Mouse (Mus musculus): ENCODE data around the gene Asap2. TPM values are rescaled to one million over a fixed set of nuclear protein-coding genes. Genes with fewer than 3 reads are reported as not detected.

The Asap2 gene
- polyA plus RNA-seq, 1 experiment from 2014 or later: 14.9 TPM

GRCm38 (mm10) chr12:21195497-21195896 lies 205.2 kb downstream of the Asap2 start:
- ATAC-seq (replicated peaks; ENCODE audit: insufficient number of reproducible peaks, low FRiP score, low TSS enrichment, low read depth) (no peak), DNase-seq (ENCODE audit: low spot score) (no peak)
- 98% methylated on average over 2 of the region's 3 CpGs for WGBS
- Histone ChIP-seq H3K4me2 (ENCODE audit: low read depth, low read length) (no peak overlapping the region), H3K9me3 (replicated peaks; ENCODE audit: control insufficient read depth, low read length) (no peaks in the 10 kb centered on the region), H3K27me3 (ENCODE audit: control insufficient read depth, insufficient read depth, low read length) (no peaks in the 10 kb centered on the region), H3K27ac (replicated peaks; ENCODE audit: low read depth, low read length) (no peak overlapping the region), H3K4me1 (ENCODE audit: control insufficient read depth, insufficient read depth, low read length) (no peaks in the 10 kb centered on the region), H3K4me3 (ENCODE audit: low read depth, low read length) (no peak overlapping the region), H3K36me3 (replicated peaks; ENCODE audit: control insufficient read depth, insufficient read depth, low read depth, low read length) (no peaks in the 10 kb centered on the region), H3K9ac (replicated peaks; ENCODE audit: low read length) (no peak overlapping the region)

DNA sequence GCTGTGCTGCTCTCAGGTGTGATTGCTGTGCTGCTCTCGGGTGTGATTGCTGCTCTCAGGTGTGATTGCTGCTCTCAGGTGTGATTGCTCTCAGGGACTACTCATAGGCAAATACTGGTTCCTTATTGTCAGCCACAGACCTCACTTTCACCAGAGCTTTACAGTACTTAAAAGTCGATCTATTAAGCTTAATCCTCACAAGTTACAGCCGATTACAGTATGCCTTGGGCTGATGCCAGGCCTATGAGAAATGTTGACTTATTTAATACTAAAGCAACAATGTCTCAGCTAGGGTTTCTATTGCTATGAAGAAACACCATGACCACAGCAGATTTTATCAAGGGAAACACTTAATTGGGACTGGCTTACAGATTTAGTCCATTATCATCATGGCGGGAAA lies 206.2 kb downstream of the Asap2 start:
- ATAC-seq (replicated peaks; ENCODE audit: insufficient number of reproducible peaks, low FRiP score, low TSS enrichment, low read depth) (no peak), DNase-seq (ENCODE audit: low spot score) (no peak)
- H3K27me3 ChIP-seq (ENCODE audit: control insufficient read depth, insufficient read depth, low read length): no peaks in the 10 kb centered on the region
- no peak overlapping the region for H3K4me2 ChIP-seq (ENCODE audit: low read depth, low read length)
- H3K4me1 ChIP-seq (ENCODE audit: control insufficient read depth, insufficient read depth, low read length): no peaks in the 10 kb centered on the region
- no peaks in the 10 kb centered on the region for H3K36me3 ChIP-seq (replicated peaks; ENCODE audit: control insufficient read depth, insufficient read depth, low read depth, low read length)
- WGBS: 92% methylated on average over 4 of the region's 4 CpGs
- no peak overlapping the region for H3K27ac ChIP-seq (replicated peaks; ENCODE audit: low read depth, low read length)
- H3K4me3 ChIP-seq (ENCODE audit: low read depth, low read length): no peak overlapping the region
- no peak overlapping the region for H3K9ac ChIP-seq (replicated peaks; ENCODE audit: low read length)
- no peaks in the 10 kb centered on the region for H3K9me3 ChIP-seq (replicated peaks; ENCODE audit: control insufficient read depth, low read length)

DNA sequence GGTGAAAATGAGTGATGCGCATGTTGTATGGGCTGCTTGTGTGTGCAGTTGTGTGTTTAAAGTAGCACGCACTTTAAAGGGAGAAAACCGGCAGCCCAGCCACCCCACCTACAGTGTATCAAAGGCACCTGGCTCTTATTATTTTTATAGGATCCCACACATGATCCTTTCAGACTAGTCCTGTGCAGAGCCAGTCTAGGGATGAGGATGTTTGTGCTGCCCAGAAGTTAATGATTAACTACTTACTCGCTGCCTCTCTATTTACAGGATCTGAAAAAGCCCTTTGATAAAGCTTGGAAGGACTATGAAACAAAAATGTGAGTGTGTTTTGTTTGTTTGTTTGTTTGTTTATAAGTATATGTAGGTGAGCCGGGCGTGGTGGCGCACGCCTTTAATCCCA lies 210.4 kb downstream of the Asap2 start:
- 93% methylated on average over 8 of the region's 8 CpGs for WGBS
- no peaks in the 10 kb centered on the region for H3K9me3 ChIP-seq (replicated peaks; ENCODE audit: control insufficient read depth, low read length)
- DNase-seq (ENCODE audit: low spot score) (no peak), ATAC-seq (replicated peaks; ENCODE audit: insufficient number of reproducible peaks, low FRiP score, low TSS enrichment, low read depth) (no peak)
- H3K9ac ChIP-seq (replicated peaks; ENCODE audit: low read length): no peak overlapping the region
- H3K4me2 ChIP-seq (ENCODE audit: low read depth, low read length): no peak overlapping the region
- H3K27me3 ChIP-seq (ENCODE audit: control insufficient read depth, insufficient read depth, low read length): no peaks in the 10 kb centered on the region
- no peak overlapping the region for H3K4me3 ChIP-seq (ENCODE audit: low read depth, low read length)
- no peak overlapping the region for H3K27ac ChIP-seq (replicated peaks; ENCODE audit: low read depth, low read length)
- no peaks in the 10 kb centered on the region for H3K4me1 ChIP-seq (ENCODE audit: control insufficient read depth, insufficient read depth, low read length)
- no peaks in the 10 kb centered on the region; the same call in 1 of the 2 replicates for H3K36me3 ChIP-seq (replicated peaks; ENCODE audit: control insufficient read depth, insufficient read depth, low read depth, low read length)

DNA sequence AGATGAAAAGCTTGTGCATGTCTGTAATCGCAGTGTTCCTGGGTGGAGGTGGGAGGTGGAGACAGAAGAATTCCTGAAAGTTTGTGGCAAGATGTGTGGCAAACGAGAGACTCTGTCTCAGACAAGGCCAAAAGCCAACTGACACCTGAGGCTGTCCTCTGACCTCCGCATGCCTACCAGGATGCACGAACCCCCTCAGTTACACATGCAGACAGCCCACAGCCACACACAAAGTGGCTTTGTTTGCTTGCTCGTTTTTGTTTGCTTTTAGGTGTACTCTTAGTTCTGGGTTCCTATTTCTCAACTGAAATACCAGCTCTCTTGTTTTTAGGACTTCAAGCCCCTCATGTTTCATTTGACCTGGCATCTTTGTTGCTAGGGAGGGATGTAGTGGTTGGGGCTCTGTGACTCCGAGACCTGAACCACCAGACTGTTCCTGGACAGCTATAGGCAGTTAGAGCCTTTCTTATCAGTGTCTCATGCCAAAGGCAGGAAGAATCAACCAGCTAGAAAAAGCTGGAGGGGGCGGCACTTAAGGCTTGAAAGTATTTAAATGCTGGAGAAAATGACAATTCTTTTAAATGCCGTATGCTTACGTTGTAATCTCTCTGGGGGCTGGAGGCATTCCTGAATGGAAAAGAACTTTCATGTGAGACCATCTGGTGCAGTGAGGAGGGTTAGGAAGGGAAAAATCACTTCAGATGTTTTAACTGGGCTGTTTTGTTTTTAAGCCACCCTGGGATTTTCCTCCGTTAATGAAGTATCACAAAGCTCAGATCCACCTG lies 211.4 kb downstream of the Asap2 start:
- H3K36me3 ChIP-seq (replicated peaks; ENCODE audit: control insufficient read depth, insufficient read depth, low read depth, low read length): no peaks in the 10 kb centered on the region; the same call in none of the 2 replicates
- H3K9me3 ChIP-seq (replicated peaks; ENCODE audit: control insufficient read depth, low read length): no peaks in the 10 kb centered on the region
- H3K4me1 ChIP-seq (ENCODE audit: control insufficient read depth, insufficient read depth, low read length): no peaks in the 10 kb centered on the region
- H3K27me3 ChIP-seq (ENCODE audit: control insufficient read depth, insufficient read depth, low read length): no peaks in the 10 kb centered on the region
- no peak for DNase-seq (ENCODE audit: low spot score)
- 75% methylated on average over 10 of the region's 10 CpGs for WGBS
- H3K4me3 ChIP-seq (ENCODE audit: low read depth, low read length): no peak overlapping the region
- H3K27ac ChIP-seq (replicated peaks; ENCODE audit: low read depth, low read length): no peak overlapping the region
- H3K9ac ChIP-seq (replicated peaks; ENCODE audit: low read length): no peak overlapping the region
- ATAC-seq (replicated peaks; ENCODE audit: insufficient number of reproducible peaks, low FRiP score, low TSS enrichment, low read depth): no peak
- no peak overlapping the region for H3K4me2 ChIP-seq (ENCODE audit: low read depth, low read length)

DNA sequence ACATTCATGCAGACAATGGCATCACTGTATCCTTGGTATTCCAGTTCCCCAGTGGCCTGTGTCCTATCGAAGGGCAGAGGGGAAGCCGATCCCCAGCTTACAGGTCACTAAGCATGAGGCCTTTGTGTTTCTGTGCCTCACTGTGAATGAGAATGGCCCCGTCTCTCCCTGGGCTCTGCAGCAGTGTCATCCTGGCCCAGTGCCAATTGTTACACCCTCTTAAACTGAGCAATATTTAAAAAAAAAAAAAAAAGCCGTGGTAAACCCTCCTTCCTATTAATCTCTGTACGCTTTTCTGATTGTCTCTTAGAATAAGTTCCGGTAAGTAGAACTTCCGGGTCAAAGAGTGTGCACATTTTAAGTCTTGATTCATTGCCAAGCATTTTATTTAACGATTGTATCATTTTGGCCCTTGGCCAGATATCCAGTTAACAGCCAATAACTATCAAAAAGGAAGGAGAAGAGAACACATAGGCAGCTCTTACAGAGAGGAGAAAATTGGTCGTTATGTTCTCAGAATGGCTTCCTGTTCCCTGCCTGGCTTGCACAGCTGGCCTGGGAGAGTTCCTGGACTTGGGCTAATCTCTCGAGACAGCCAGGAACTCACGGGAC lies 214.5 kb downstream of the Asap2 start:
- Histone ChIP-seq H3K4me1 (ENCODE audit: control insufficient read depth, insufficient read depth, low read length) (no peaks in the 10 kb centered on the region), H3K4me2 (ENCODE audit: low read depth, low read length) (no peak overlapping the region), H3K27ac (replicated peaks; ENCODE audit: low read depth, low read length) (no peak overlapping the region), H3K9ac (replicated peaks; ENCODE audit: low read length) (no peak overlapping the region), H3K36me3 (replicated peaks; ENCODE audit: control insufficient read depth, insufficient read depth, low read depth, low read length) (no peaks in the 10 kb centered on the region; the same call in none of the 2 replicates), H3K4me3 (ENCODE audit: low read depth, low read length) (no peak overlapping the region), H3K9me3 (replicated peaks; ENCODE audit: control insufficient read depth, low read length) (no peaks in the 10 kb centered on the region), H3K27me3 (ENCODE audit: control insufficient read depth, insufficient read depth, low read length) (no peaks in the 10 kb centered on the region)
- peak; percentile 8 for DNase-seq (ENCODE audit: low spot score)
- 52% methylated on average over 11 of the region's 11 CpGs for WGBS
- ATAC-seq (replicated peaks; ENCODE audit: insufficient number of reproducible peaks, low FRiP score, low TSS enrichment, low read depth): no peak; the same call in 1 of the 2 replicates

GRCm38 (mm10) chr12:21205799-21206198 lies 215.5 kb downstream of the Asap2 start:
- no peaks in the 10 kb centered on the region for H3K9me3 ChIP-seq (replicated peaks; ENCODE audit: control insufficient read depth, low read length)
- no peak overlapping the region for H3K27ac ChIP-seq (replicated peaks; ENCODE audit: low read depth, low read length)
- H3K4me3 ChIP-seq (ENCODE audit: low read depth, low read length): no peak overlapping the region
- DNase-seq (ENCODE audit: low spot score) (no peak), ATAC-seq (replicated peaks; ENCODE audit: insufficient number of reproducible peaks, low FRiP score, low TSS enrichment, low read depth) (no peak)
- no peak overlapping the region for H3K9ac ChIP-seq (replicated peaks; ENCODE audit: low read length)
- WGBS: 88% methylated on average over 4 of the region's 4 CpGs
- no peaks in the 10 kb centered on the region; the same call in none of the 2 replicates for H3K36me3 ChIP-seq (replicated peaks; ENCODE audit: control insufficient read depth, insufficient read depth, low read depth, low read length)
- no peak overlapping the region for H3K4me2 ChIP-seq (ENCODE audit: low read depth, low read length)
- no peaks in the 10 kb centered on the region for H3K27me3 ChIP-seq (ENCODE audit: control insufficient read depth, insufficient read depth, low read length)
- H3K4me1 ChIP-seq (ENCODE audit: control insufficient read depth, insufficient read depth, low read length): no peaks in the 10 kb centered on the region

DNA sequence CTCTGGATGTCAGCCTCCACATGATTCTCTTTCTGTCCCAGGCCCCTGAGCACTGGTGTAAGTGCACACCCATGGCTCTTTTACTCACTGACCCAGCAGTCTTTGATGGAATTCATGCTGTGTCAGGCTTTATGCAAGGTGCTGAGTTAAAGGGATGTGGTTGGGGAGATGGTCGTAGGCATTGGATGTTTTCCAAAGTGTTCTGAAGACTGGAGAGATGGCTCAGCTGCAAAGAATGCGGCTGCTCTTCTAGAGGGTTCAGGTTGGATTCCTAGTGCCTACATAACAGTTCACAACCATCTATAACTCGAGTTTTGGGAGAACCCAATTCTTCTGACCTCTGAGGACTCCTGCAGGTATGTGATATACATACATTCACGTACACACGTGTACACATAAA lies 217.2 kb downstream of the Asap2 start:
- no peak overlapping the region for H3K27ac ChIP-seq (replicated peaks; ENCODE audit: low read depth, low read length)
- WGBS: 93% methylated on average over 5 of the region's 5 CpGs

GRCm38 (mm10) chr12:21208172-21208795 lies 218.0 kb downstream of the Asap2 start:
- Histone ChIP-seq H3K9ac (replicated peaks; ENCODE audit: low read length) (no peak overlapping the region), H3K27ac (replicated peaks; ENCODE audit: low read depth, low read length) (no peak overlapping the region), H3K9me3 (replicated peaks; ENCODE audit: control insufficient read depth, low read length) (no peaks in the 10 kb centered on the region), H3K27me3 (ENCODE audit: control insufficient read depth, insufficient read depth, low read length) (no peaks in the 10 kb centered on the region), H3K4me2 (ENCODE audit: low read depth, low read length) (no peak overlapping the region), H3K36me3 (replicated peaks; ENCODE audit: control insufficient read depth, insufficient read depth, low read depth, low read length) (no peaks in the 10 kb centered on the region; the same call in none of the 2 replicates), H3K4me3 (ENCODE audit: low read depth, low read length) (no peak overlapping the region), H3K4me1 (ENCODE audit: control insufficient read depth, insufficient read depth, low read length) (no peaks in the 10 kb centered on the region)
- ATAC-seq (replicated peaks; ENCODE audit: insufficient number of reproducible peaks, low FRiP score, low TSS enrichment, low read depth): no peak
- no peak for DNase-seq (ENCODE audit: low spot score)
- WGBS: 84% methylated on average over 11 of the region's 11 CpGs

More for the DNA sequence above, 217.2 kb downstream of the Asap2 start:
- H3K4me2 ChIP-seq (ENCODE audit: low read depth, low read length): no peak overlapping the region
- no peaks in the 10 kb centered on the region; the same call in none of the 2 replicates for H3K36me3 ChIP-seq (replicated peaks; ENCODE audit: control insufficient read depth, insufficient read depth, low read depth, low read length)
- H3K4me1 ChIP-seq (ENCODE audit: control insufficient read depth, insufficient read depth, low read length): no peaks in the 10 kb centered on the region
- ATAC-seq (replicated peaks; ENCODE audit: insufficient number of reproducible peaks, low FRiP score, low TSS enrichment, low read depth) (no peak), DNase-seq (ENCODE audit: low spot score) (no peak)
- H3K9ac ChIP-seq (replicated peaks; ENCODE audit: low read length): no peak overlapping the region
- no peaks in the 10 kb centered on the region for H3K9me3 ChIP-seq (replicated peaks; ENCODE audit: control insufficient read depth, low read length)
- no peaks in the 10 kb centered on the region for H3K27me3 ChIP-seq (ENCODE audit: control insufficient read depth, insufficient read depth, low read length)
- no peak overlapping the region for H3K4me3 ChIP-seq (ENCODE audit: low read depth, low read length)
